In the genomic region with DNA sequence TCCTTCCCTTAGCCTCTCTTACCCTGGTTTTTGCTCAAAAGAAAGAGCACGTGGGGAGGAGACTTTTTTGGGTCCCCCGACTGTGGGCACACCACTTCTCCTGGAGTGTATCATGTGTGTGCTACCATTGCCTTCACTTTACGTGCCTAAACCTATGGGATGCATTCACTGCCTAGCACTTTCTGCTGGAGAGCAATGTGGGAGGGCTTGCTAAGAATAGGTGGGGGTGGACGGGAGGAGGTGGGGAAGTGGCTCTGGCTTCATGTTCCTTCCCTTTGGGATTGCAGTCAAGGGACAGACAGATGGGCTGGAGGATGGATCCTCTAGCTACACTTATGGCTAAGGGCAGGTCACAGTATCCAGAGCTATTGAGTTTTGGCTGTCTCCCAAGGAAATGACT, we compare ENCODE assay signal across 16 mouse cellular contexts. TPM values are rescaled to one million over a fixed set of nuclear protein-coding genes. Genes with fewer than 3 reads are reported as not detected.
"Had no signal": no experiment of that assay in that cellular context is flagged by ENCODE, and none has a peak within 500 bp of the region (broad histone marks: within the 10 kb centered on the region; RNA-seq: fewer than 3 reads in every experiment).

No protein-coding gene starts in this region.

- H3K9ac ChIP-seq: liver, embryonic 13.5 days; stomach, embryonic 15.5 days had no signal

- H3K36me3 ChIP-seq: liver, embryonic 13.5 days; stomach, embryonic 15.5 days had no signal

- H3K4me1 ChIP-seq: liver, embryonic 13.5 days; stomach, embryonic 15.5 days had no signal

- H3K4me2 ChIP-seq: liver, embryonic 13.5 days; midbrain, embryonic 11.5 days; stomach, embryonic 15.5 days had no signal

- H3K4me3 ChIP-seq: liver, embryonic 13.5 days; stomach, embryonic 15.5 days had no signal

- DNase-seq: kidney, adult 2 months; kidney, postnatal 10 days; kidney, postnatal 36 days; liver, embryonic 13.5 days; lung, adult 2 months; lung, postnatal 14 days; lung, postnatal 4 days; midbrain, embryonic 14.5 days; right cerebral cortex, postnatal 14 days; spleen, adult 18-20 months; thymus, adult 18-20 months had no signal

- H3K9me3 ChIP-seq: liver, embryonic 13.5 days; stomach, embryonic 15.5 days had no signal

- ATAC-seq: intestine, postnatal 0 days had no signal

- H3K27ac ChIP-seq: liver, embryonic 13.5 days; stomach, embryonic 15.5 days had no signal

RNA-seq across cellular contexts. Expression of gene Tnfrsf8, which starts 5.7 kb away (rescaled TPM):
- polyA plus RNA-seq: liver, embryonic 13.5 days; liver, embryonic 16.5 days; neural tube, embryonic 14.5 days had no signal
